Mouse (Mus musculus): ENCODE results near the gene Gm17334. TPM values are rescaled to one million over a fixed set of nuclear protein-coding genes. Genes with fewer than 3 reads are reported as not detected.

Gene Gm17334
- polyA plus RNA-seq (2014; fragmentation: Nextera tagmentation; extraction: Ambion mirVana): 0.44 TPM in 1 of 2 replicates, not detected in the other

DNA sequence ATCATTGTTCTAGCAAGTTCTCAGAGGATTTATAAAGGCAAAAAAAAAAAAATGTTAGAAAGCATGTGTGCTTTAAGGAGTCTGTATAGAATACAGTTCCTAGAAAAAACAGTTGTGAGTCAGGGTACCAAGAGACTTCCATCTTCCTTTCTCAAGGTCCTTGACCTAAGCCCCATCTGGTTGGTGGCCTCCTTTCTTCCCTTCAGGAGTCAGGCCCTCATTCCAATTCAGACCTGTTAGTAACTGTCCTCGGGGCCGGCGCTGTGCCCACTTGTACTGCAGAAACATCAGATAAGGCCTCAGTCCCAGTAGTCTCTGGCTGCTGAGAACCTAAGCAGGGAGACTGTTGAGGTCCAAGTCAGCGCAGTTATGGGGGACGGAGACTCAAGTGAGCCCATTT lies at the start of gene Gm17334:
Gm17334 (minus strand) TSS at position 101 of the 400 bp plus-strand sequence.
- H3K27ac ChIP-seq (ENCODE audit: low read depth, low read length): no peak within 1 kb of the TSS
- peaks cover 32% of the 10 kb centered on the region for H3K36me3 ChIP-seq (ENCODE audit: control insufficient read depth, insufficient read depth, low read length)
- no peak within 1 kb of the TSS for H3K4me3 ChIP-seq (ENCODE audit: low read length)
- H3K4me1 ChIP-seq (ENCODE audit: control insufficient read depth, insufficient read depth, low read length): peaks cover 10% of the 10 kb centered on the region; the same call in 1 of the 2 replicates
- no peak within 1 kb of the TSS for H3K9ac ChIP-seq (ENCODE audit: low read depth, low read length)
- H3K4me2 ChIP-seq (replicated peaks; ENCODE audit: low read depth, low read length): no peak within 1 kb of the TSS
- ATAC-seq (ENCODE audit: low FRiP score, low TSS enrichment): no peak
- 92% methylated on average over 5 of the region's 5 CpGs for WGBS
- H3K9me3 ChIP-seq (ENCODE audit: control insufficient read depth, low read length): no peaks in the 10 kb centered on the region
- no peaks in the 10 kb centered on the region for H3K27me3 ChIP-seq (ENCODE audit: control insufficient read depth, insufficient read depth, low read length)

DNA sequence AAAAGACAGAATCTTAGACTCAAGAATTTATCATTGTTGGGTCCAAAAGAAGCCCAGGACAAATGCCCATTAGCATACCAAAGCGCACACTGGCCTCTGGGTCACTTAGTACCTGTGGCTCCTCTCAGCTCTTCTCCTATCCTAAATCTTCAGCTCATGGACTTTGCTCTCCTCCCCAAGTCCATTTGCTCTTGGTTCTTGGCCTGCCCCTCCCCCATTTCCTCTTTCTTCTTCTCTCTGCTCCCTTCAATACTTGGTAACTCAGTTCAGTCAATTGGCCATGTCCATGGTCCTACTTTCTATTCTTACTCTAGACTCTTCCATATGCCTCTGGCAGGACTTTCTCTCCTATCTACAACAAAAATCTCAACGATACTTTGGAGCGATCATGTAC lies 49.0 kb upstream of the Gm17334 start:
- Histone ChIP-seq H3K4me1 (ENCODE audit: control insufficient read depth, insufficient read depth, low read length) (no peaks in the 10 kb centered on the region), H3K9me3 (ENCODE audit: control insufficient read depth, low read length) (no peaks in the 10 kb centered on the region), H3K36me3 (ENCODE audit: control insufficient read depth, insufficient read depth, low read length) (no peaks in the 10 kb centered on the region), H3K9ac (ENCODE audit: low read depth, low read length) (no peak overlapping the region), H3K27ac (ENCODE audit: low read depth, low read length) (no peak overlapping the region), H3K4me2 (replicated peaks; ENCODE audit: low read depth, low read length) (no peak overlapping the region), H3K4me3 (ENCODE audit: low read length) (no peak overlapping the region), H3K27me3 (ENCODE audit: control insufficient read depth, insufficient read depth, low read length) (no peaks in the 10 kb centered on the region)
- WGBS: 88% methylated on average over 3 of the region's 3 CpGs
- ATAC-seq (ENCODE audit: low FRiP score, low TSS enrichment): no peak

DNA sequence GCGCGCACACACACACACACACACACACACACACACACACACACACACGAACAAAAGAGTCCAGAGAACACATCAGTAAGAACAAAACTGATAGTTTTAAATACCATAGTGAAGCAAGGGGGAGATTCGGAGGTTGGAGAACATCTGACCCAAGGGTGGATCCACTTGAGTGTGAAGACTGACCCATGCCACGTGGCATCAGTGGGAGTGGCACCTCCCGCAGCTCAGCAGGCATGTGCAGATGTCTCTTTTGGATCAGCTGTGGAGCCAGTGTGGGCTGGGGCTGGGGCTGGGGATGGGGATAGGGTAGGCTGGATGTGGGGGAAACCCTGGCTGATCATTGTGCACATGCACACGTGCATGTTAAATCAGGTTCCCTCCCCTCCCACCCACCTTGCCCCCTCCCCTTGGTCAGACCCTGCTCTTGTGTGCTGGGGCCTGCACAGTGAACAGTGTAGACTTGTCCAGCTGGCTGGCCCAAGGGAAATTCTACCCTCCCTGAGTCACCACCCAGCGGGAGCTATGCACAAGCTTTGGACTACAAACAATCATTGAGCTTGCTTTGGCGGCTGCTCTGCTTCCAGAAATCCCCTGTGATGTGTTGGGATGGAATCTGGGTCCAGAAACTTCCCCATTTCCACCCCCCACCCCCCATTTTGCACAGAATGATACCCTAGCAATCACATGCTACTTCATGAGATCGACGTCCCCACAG lies 48.4 kb upstream of the Gm17334 start:
- H3K36me3 ChIP-seq (ENCODE audit: control insufficient read depth, insufficient read depth, low read length): no peaks in the 10 kb centered on the region
- H3K27ac ChIP-seq (ENCODE audit: low read depth, low read length): no peak overlapping the region
- H3K4me2 ChIP-seq (replicated peaks; ENCODE audit: low read depth, low read length): no peak overlapping the region
- no peak overlapping the region for H3K4me3 ChIP-seq (ENCODE audit: low read length)
- WGBS: 76% methylated on average over 11 of the region's 11 CpGs
- H3K4me1 ChIP-seq (ENCODE audit: control insufficient read depth, insufficient read depth, low read length): no peaks in the 10 kb centered on the region
- H3K9ac ChIP-seq (ENCODE audit: low read depth, low read length): no peak overlapping the region
- H3K27me3 ChIP-seq (ENCODE audit: control insufficient read depth, insufficient read depth, low read length): no peaks in the 10 kb centered on the region
- ATAC-seq (ENCODE audit: low FRiP score, low TSS enrichment): no peak
- H3K9me3 ChIP-seq (ENCODE audit: control insufficient read depth, low read length): no peaks in the 10 kb centered on the region

DNA sequence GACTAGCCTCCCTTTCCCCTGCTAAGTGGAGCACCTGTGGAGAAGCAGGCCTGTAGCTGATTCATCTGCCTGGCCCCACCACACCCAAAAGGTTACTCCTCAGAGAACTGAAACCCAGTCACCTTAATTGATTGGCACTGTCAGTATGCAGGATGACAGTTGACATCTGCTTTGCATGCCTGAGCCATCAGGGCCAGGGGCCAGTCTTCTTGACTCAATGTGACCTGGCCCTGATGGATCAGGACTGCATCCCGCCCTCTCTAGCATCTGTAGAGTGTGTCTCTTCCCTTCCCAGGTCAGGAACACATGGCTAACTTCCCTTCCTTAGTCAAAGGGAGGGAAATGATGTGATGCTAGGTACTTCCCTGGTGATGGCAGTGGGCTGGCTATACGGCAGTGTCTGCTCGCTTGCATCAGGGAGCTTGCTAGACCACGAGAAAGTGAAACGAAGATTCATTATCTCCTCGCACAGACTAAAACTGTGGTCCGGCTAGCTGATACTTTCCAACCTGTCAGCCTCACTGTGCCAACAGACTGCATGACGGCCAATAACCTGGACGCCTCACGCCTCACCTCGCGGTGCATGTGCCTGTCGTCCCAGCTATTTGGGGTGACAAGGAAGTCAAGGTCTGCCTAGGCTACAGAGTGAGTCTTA lies 47.7 kb upstream of the Gm17334 start:
- Histone ChIP-seq H3K4me3 (ENCODE audit: low read length) (no peak overlapping the region), H3K9me3 (ENCODE audit: control insufficient read depth, low read length) (no peaks in the 10 kb centered on the region), H3K27me3 (ENCODE audit: control insufficient read depth, insufficient read depth, low read length) (no peaks in the 10 kb centered on the region), H3K27ac (ENCODE audit: low read depth, low read length) (no peak overlapping the region), H3K9ac (ENCODE audit: low read depth, low read length) (no peak overlapping the region), H3K4me1 (ENCODE audit: control insufficient read depth, insufficient read depth, low read length) (no peaks in the 10 kb centered on the region), H3K36me3 (ENCODE audit: control insufficient read depth, insufficient read depth, low read length) (no peaks in the 10 kb centered on the region), H3K4me2 (replicated peaks; ENCODE audit: low read depth, low read length) (no peak overlapping the region)
- WGBS: 88% methylated on average over 13 of the region's 13 CpGs
- ATAC-seq (ENCODE audit: low FRiP score, low TSS enrichment): no peak

DNA sequence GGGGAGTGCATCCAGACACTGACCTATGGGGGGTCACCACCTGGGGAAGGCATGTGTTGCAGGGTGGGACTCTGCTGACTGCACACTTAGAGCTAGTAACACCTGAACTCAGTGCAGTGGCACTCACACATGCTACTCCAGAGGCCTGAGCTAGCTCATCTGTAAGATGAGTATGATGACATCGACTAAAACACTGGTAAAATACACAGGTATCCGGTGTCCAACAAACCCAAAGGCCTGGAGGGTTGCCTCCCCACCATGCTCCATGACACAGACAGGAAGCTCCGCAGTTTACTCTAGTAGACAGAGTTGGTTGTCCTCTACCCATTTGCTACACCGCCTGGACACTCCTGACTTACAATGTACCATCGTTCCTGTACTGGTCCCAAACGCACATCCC lies 46.5 kb upstream of the Gm17334 start:
- Histone ChIP-seq H3K36me3 (ENCODE audit: control insufficient read depth, insufficient read depth, low read length) (no peaks in the 10 kb centered on the region), H3K27ac (ENCODE audit: low read depth, low read length) (no peak overlapping the region), H3K4me3 (ENCODE audit: low read length) (no peak overlapping the region), H3K9me3 (ENCODE audit: control insufficient read depth, low read length) (no peaks in the 10 kb centered on the region), H3K4me1 (ENCODE audit: control insufficient read depth, insufficient read depth, low read length) (no peaks in the 10 kb centered on the region), H3K27me3 (ENCODE audit: control insufficient read depth, insufficient read depth, low read length) (no peaks in the 10 kb centered on the region), H3K4me2 (replicated peaks; ENCODE audit: low read depth, low read length) (no peak overlapping the region), H3K9ac (ENCODE audit: low read depth, low read length) (no peak overlapping the region)
- ATAC-seq (ENCODE audit: low FRiP score, low TSS enrichment): no peak
- WGBS: 91% methylated on average over 6 of the region's 6 CpGs

DNA sequence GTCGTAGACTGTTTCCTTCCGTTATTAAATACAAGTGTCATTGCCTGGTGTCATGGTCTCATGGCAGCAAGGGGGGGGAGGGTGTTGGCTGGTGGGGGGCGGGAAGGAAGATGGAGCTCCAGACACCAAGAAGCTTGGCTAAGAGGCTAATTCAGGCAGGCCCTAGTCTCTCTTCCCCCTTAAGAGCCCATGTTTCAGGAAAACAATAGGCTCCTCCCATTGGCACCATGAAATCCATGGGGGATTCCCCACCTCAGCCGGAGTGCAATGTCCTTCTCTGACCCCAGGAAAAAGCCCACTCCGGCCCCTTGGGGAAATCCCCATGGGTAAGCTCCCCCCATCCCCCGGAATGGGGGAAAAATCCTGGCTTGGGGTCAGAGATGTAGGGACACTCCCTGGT lies 45.8 kb upstream of the Gm17334 start:
- Histone ChIP-seq H3K9ac (ENCODE audit: low read depth, low read length) (no peak overlapping the region), H3K36me3 (ENCODE audit: control insufficient read depth, insufficient read depth, low read length) (no peaks in the 10 kb centered on the region), H3K4me1 (ENCODE audit: control insufficient read depth, insufficient read depth, low read length) (no peaks in the 10 kb centered on the region), H3K4me2 (replicated peaks; ENCODE audit: low read depth, low read length) (no peak overlapping the region), H3K9me3 (ENCODE audit: control insufficient read depth, low read length) (no peaks in the 10 kb centered on the region), H3K27ac (ENCODE audit: low read depth, low read length) (no peak overlapping the region), H3K27me3 (ENCODE audit: control insufficient read depth, insufficient read depth, low read length) (no peaks in the 10 kb centered on the region), H3K4me3 (ENCODE audit: low read length) (no peak overlapping the region)
- ATAC-seq (ENCODE audit: low FRiP score, low TSS enrichment): no peak
- WGBS: 61% methylated on average over 6 of the region's 6 CpGs

DNA sequence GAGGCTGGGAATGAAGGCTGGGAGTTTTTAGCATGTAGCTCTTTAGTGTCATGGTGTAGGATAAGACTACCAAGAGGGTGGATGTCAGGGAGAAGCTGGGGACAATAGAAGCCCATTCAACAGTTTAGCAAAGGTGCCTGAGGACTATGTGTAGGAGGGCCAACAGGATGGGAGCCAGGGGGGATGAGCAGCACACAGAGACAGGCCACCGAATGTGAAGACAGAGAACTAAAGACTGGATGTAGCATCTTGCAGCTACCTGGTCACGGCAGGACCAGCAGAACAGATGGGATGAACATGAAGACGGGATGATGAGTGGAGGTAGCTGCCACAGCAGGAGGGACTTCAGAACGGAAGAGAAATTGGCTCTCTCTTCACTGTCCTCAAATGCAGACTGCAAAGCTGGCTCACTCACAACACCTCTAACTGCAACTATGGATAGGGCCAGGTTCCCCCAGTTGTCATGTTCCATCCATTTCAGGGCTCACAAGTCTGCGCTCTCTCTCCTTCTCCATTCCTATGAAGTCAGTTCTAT lies 43.9 kb upstream of the Gm17334 start:
- H3K9ac ChIP-seq (ENCODE audit: low read depth, low read length): no peak overlapping the region
- H3K4me2 ChIP-seq (replicated peaks; ENCODE audit: low read depth, low read length): no peak overlapping the region
- no peaks in the 10 kb centered on the region for H3K36me3 ChIP-seq (ENCODE audit: control insufficient read depth, insufficient read depth, low read length)
- no peaks in the 10 kb centered on the region for H3K9me3 ChIP-seq (ENCODE audit: control insufficient read depth, low read length)
- H3K27me3 ChIP-seq (ENCODE audit: control insufficient read depth, insufficient read depth, low read length): no peaks in the 10 kb centered on the region
- WGBS: 84% methylated on average over 5 of the region's 5 CpGs
- ATAC-seq (ENCODE audit: low FRiP score, low TSS enrichment): no peak
- H3K4me3 ChIP-seq (ENCODE audit: low read length): no peak overlapping the region
- no peak overlapping the region for H3K27ac ChIP-seq (ENCODE audit: low read depth, low read length)
- no peaks in the 10 kb centered on the region for H3K4me1 ChIP-seq (ENCODE audit: control insufficient read depth, insufficient read depth, low read length)

DNA sequence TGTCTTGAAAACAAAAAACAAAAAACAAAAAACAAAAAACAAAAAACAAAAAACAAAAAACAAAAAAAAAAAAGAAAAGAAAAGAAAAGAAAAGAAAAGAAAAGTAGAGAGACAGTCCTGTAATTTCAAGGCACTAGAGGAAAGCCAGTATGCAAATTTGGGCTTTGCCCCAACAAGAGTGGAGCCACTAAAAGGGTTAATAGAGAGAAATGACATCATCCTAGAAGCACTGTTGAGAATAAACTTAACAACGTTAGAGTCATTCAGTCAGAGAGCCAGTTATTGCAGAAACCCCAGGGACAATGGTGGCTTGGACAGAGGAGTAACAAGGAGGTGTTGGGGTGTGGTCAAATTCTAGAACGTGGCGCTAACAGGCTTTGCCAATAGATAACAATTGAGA lies 41.8 kb upstream of the Gm17334 start:
- Histone ChIP-seq H3K36me3 (ENCODE audit: control insufficient read depth, insufficient read depth, low read length) (no peaks in the 10 kb centered on the region), H3K4me1 (ENCODE audit: control insufficient read depth, insufficient read depth, low read length) (no peaks in the 10 kb centered on the region), H3K27ac (ENCODE audit: low read depth, low read length) (no peak overlapping the region), H3K4me3 (ENCODE audit: low read length) (no peak overlapping the region), H3K9ac (ENCODE audit: low read depth, low read length) (no peak overlapping the region), H3K4me2 (replicated peaks; ENCODE audit: low read depth, low read length) (no peak overlapping the region), H3K27me3 (ENCODE audit: control insufficient read depth, insufficient read depth, low read length) (no peaks in the 10 kb centered on the region), H3K9me3 (ENCODE audit: control insufficient read depth, low read length) (no peaks in the 10 kb centered on the region)
- no peak for ATAC-seq (ENCODE audit: low FRiP score, low TSS enrichment)
- WGBS: 68% methylated on average over 3 of the region's 3 CpGs

All from kidney, embryonic 14.5 days (tissue).